Mouse (Mus musculus) midbrain, embryonic 12.5 days (tissue): ENCODE measurements around the gene Krt4. TPM values are rescaled to one million over a fixed set of nuclear protein-coding genes. Genes with fewer than 3 reads are reported as not detected.

ENCODE experiments used
- ATAC-seq: fragments of 200-750 bp; cut with Nextera tagmentation; 2 replicates; pipeline ENCODE4 v1.8.0; 2017; ENCODE audit warnings: low read depth, moderate TSS enrichment, moderate library complexity; ENCODE audit not compliant: low FRiP score
- H3K27ac ChIP-seq: fragments of 300-500 bp; sonication (generic); replicated peaks from 2 replicates; pipeline ENCODE4 v1.5.1; 2016; ENCODE audit warnings: mild to moderate bottlenecking
- H3K27me3 ChIP-seq: fragments of 300-500 bp; sonication (generic); 2 replicates; pipeline ENCODE4 v1.6.1; 2016; ENCODE audit warnings: mild to moderate bottlenecking
- H3K36me3 ChIP-seq: fragments of 300-500 bp; sonication (generic); 2 replicates; pipeline ENCODE4 v1.6.1; 2016
- H3K4me1 ChIP-seq: fragments of 300-500 bp; sonication (generic); 2 replicates; pipeline ENCODE4 v1.6.1; 2016
- H3K4me2 ChIP-seq: fragments of 300-500 bp; sonication (generic); replicated peaks from 2 replicates; pipeline ENCODE4 v1.6.1; 2016; ENCODE audit warnings: mild to moderate bottlenecking, moderate library complexity
- H3K4me3 ChIP-seq: fragments of 300-500 bp; sonication (generic); 2 replicates; pipeline ENCODE4 v1.5.1; 2016; ENCODE audit warnings: mild to moderate bottlenecking
- H3K9ac ChIP-seq: fragments of 300-500 bp; sonication (generic); replicated peaks from 2 replicates; pipeline ENCODE4 v1.6.1; 2016; ENCODE audit warnings: mild to moderate bottlenecking, moderate library complexity
- H3K9me3 ChIP-seq: fragments of 300-500 bp; sonication (generic); 2 replicates; pipeline ENCODE4 v1.6.1; 2016; ENCODE audit warnings: mild to moderate bottlenecking
- WGBS: fragments of 180-500 bp; shearing (Covaris S2); methylation state at CpG from one replicate; pipeline ENCODE4 v1.1.7; 2016; 5-methylcytosine and 5-hydroxymethylcytosine counted together
- polyA plus RNA-seq: library from polyadenylated mRNA; unstranded; fragments of >200 nt; fragmentation: Nextera tagmentation; extraction: Ambion mirVana; gene quantifications from 2 replicates; pipeline ENCODE4 v1.2.1, GENCODE M21; 2016

The Krt4 gene
- polyA plus RNA-seq, 1 experiment from 2014 or later, result not detected

DNA sequence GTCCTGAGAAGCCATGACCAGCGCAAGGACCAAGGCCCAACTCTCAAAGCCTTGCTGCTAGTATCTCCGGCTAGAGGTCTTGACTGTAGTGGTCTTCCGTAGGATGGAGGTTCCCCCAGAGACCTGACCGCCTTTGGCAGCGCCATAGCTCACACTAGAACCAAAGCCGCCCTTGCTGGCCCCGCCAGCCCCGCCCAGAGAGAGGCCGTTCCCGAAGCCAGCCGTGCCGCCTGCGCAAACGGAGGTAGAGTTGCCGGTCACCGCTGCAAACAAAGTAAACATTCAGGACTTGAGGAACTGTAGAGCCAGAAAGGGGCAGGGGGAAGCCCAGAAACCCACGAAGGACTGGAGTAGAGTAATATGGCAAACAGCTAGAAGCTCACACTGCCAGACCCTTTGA lies 5.1 kb upstream of the Krt4 start:
- 4% methylated on average over 17 of the region's 17 CpGs for WGBS
- H3K4me2 ChIP-seq, result peak overlapping the region; percentile 51

DNA sequence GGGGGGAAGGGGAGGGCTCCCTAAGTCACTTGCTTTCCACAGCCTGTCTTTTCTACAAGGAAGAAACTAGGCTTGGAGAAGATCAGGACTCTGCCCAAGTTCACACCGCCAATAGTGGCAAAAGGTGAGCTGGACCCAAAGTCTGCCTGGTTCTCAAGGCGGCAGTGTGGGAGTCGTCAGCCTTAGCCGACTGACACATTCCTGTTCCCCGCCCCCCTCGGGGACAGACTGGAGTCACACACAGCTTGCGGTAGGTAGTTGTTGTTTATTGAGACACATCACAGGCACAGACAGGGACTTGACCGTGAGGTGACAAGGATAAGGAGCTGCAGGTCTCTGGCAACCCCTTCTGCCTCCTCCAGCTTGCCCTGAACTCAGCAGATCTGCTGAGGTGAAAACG lies 4.6 kb upstream of the Krt4 start:
- Histone ChIP-seq H3K4me1 (peaks cover 12% of the 10 kb centered on the region), H3K36me3 (no peaks in the 10 kb centered on the region), H3K9me3 (no peaks in the 10 kb centered on the region), H3K4me3 (no peak overlapping the region), H3K9ac (no peak overlapping the region), H3K27me3 (peaks cover 27% of the 10 kb centered on the region), H3K27ac (no peak overlapping the region), H3K4me2 (0 out of 2 replicates have a peak overlapping the region, but pooled peaks have one; percentile 51)
- 20% methylated on average over 9 of the region's 9 CpGs for WGBS
- ATAC-seq, result no peak

More for the DNA sequence above, 5.1 kb upstream of the Krt4 start:
- Histone ChIP-seq H3K4me1 (peaks cover 12% of the 10 kb centered on the region), H3K36me3 (no peaks in the 10 kb centered on the region), H3K9me3 (no peaks in the 10 kb centered on the region), H3K9ac (no peak overlapping the region), H3K27me3 (peaks cover 27% of the 10 kb centered on the region), H3K27ac (no peak overlapping the region), H3K4me3 (peak overlapping the region; percentile 25)
- ATAC-seq, result no peak

DNA sequence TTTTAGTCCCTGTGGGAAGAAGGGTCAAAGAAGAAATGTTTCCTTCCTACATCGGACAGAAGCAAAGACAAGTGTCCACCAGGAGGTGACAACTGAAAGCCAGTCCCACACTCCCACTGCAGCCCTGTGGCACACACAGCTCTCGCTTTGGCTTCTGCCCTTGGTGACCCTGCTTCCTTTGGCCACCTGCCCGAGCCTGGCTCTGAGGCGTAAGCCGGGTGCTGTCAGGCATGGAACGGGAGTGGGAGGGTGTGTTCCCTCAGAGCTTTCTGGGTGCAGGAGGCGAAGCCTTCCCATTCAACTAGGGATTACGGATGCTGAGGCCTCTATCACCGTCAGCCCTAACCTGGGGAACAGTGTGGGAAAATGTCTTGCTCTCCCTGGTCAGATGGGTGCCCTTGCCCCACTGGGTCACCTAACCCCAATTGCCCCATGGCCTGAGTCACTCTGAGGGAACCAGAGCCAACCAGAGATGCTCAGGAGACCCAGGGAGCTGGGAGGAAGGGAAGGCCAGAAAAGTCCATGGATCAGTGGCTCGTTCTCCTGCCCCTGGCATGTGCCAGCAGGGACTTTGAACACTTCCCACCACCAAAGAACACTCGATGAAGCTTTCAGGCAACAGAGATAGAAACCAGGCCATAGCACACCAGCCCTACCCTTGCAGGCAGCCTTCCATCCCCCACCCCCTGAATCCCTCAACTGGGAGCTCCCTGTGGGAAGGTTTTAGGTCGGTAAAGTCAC lies 3.0 kb upstream of the Krt4 start:
- H3K27ac ChIP-seq, result no peak overlapping the region
- peaks cover 27% of the 10 kb centered on the region for H3K27me3 ChIP-seq
- peaks cover 12% of the 10 kb centered on the region for H3K4me1 ChIP-seq
- H3K4me2 ChIP-seq, result no peak overlapping the region
- no peaks in the 10 kb centered on the region for H3K36me3 ChIP-seq
- H3K4me3 ChIP-seq, result no peak overlapping the region
- no peaks in the 10 kb centered on the region for H3K9me3 ChIP-seq
- 63% methylated on average over 12 of the region's 12 CpGs for WGBS
- ATAC-seq, result no peak
- no peak overlapping the region for H3K9ac ChIP-seq

DNA sequence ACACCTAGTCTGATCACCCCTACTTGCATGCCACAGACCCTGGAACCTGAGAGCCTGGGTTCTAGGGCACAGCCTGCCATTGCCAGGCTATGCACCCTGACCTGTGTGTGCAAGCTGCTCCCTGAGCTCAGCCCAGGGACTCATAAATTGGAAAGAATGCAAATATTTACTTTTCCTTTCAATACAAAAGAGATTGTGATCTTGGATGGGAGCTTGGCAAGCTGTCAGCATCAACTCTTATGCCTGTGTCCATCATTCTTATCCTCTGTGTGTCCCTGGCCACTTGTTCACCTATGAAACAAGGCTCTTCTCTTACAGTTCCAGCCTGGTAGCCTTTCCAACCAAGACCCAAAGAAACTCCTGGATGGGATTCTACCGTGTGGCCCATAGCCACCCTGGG lies 506 bp upstream of the Krt4 start:
- WGBS, result 86% methylated on average over 1 of the region's 1 CpGs
- peaks cover 10% of the 10 kb centered on the region for H3K4me1 ChIP-seq
- H3K27me3 ChIP-seq, result peaks cover 11% of the 10 kb centered on the region
- no peaks in the 10 kb centered on the region for H3K36me3 ChIP-seq
- H3K4me3 ChIP-seq, result no peak overlapping the region
- H3K4me2 ChIP-seq, result no peak overlapping the region
- ATAC-seq, result no peak
- H3K27ac ChIP-seq, result no peak overlapping the region
- H3K9me3 ChIP-seq, result no peaks in the 10 kb centered on the region
- H3K9ac ChIP-seq, result no peak overlapping the region

DNA sequence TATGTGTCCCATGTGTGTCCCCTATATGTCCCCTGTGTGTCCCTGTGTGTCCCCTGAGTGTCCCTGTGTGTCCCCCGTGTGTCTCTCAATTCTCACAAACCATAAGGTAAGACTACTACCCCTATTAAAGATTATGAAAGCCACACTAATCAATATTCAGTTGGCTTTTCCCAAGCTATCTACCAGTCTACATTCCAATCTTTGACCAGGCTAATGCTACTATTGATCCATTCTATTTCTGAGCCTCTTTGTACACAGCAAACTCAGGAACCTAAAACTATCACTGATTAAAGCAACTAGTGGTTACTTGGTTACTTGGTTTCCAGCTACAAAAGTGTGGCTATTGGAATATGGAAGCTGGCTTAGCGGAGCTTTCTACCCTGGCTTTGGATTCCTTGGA lies 2.2 kb downstream of the Krt4 start:
- H3K4me3 ChIP-seq, result no peak overlapping the region
- no peak overlapping the region for H3K9ac ChIP-seq
- H3K27ac ChIP-seq, result no peak overlapping the region
- H3K4me1 ChIP-seq, result no peaks in the 10 kb centered on the region
- no peaks in the 10 kb centered on the region for H3K27me3 ChIP-seq
- no peaks in the 10 kb centered on the region for H3K36me3 ChIP-seq
- ATAC-seq, result no peak
- 83% methylated on average over 2 of the region's 2 CpGs for WGBS
- H3K4me2 ChIP-seq, result no peak overlapping the region
- H3K9me3 ChIP-seq, result no peaks in the 10 kb centered on the region

DNA sequence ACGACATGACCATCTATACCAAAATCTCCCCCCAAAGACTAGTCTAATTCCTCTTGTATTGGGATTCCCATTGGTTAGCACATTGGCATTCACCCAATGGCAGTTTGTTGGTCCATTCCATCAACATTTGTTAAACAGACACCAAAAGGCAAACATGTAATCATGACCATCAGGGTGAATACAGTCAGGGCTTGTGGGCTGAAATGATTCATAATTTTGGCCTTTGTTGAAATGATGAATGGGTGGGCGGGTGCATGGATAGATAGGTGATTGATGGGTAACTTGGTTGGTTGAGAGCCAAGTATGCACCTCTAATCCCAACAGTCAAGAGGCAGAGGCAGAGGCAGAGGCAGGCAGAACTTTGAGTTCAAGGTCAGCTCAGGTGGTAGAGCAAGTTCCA lies 8.5 kb downstream of the Krt4 start:
- Histone ChIP-seq H3K4me3 (no peak overlapping the region), H3K9me3 (no peaks in the 10 kb centered on the region), H3K27me3 (no peaks in the 10 kb centered on the region), H3K4me2 (no peak overlapping the region), H3K27ac (no peak overlapping the region), H3K36me3 (no peaks in the 10 kb centered on the region), H3K9ac (no peak overlapping the region), H3K4me1 (no peaks in the 10 kb centered on the region)
- 78% methylated on average over 2 of the region's 2 CpGs for WGBS
- no peak for ATAC-seq

DNA sequence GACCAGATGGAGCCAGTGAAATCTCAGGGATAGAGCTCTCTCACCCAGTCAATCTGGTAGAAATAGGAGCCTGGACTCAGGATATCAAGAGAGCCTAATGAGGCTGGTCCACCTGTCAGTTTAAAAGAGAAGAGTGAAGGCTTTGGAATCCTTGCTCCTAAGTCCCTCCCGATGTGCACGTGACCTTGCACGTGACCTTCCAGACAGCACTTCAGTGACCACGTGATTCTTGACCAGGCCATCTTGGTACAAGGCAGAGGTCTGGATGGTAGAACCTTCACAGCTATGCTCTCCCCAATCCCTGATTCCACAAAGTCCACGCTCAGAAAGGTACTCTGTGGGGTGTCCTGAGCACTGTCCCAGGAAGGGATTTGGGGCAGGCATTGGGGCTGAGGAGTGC lies 19.7 kb downstream of the Krt4 start:
- no peaks in the 10 kb centered on the region for H3K9me3 ChIP-seq
- no peaks in the 10 kb centered on the region for H3K36me3 ChIP-seq
- no peaks in the 10 kb centered on the region for H3K4me1 ChIP-seq
- H3K4me2 ChIP-seq, result no peak overlapping the region
- no peak for ATAC-seq
- no peak overlapping the region for H3K4me3 ChIP-seq
- H3K27ac ChIP-seq, result no peak overlapping the region
- 88% methylated on average over 5 of the region's 5 CpGs for WGBS
- H3K27me3 ChIP-seq, result no peaks in the 10 kb centered on the region
- H3K9ac ChIP-seq, result no peak overlapping the region

DNA sequence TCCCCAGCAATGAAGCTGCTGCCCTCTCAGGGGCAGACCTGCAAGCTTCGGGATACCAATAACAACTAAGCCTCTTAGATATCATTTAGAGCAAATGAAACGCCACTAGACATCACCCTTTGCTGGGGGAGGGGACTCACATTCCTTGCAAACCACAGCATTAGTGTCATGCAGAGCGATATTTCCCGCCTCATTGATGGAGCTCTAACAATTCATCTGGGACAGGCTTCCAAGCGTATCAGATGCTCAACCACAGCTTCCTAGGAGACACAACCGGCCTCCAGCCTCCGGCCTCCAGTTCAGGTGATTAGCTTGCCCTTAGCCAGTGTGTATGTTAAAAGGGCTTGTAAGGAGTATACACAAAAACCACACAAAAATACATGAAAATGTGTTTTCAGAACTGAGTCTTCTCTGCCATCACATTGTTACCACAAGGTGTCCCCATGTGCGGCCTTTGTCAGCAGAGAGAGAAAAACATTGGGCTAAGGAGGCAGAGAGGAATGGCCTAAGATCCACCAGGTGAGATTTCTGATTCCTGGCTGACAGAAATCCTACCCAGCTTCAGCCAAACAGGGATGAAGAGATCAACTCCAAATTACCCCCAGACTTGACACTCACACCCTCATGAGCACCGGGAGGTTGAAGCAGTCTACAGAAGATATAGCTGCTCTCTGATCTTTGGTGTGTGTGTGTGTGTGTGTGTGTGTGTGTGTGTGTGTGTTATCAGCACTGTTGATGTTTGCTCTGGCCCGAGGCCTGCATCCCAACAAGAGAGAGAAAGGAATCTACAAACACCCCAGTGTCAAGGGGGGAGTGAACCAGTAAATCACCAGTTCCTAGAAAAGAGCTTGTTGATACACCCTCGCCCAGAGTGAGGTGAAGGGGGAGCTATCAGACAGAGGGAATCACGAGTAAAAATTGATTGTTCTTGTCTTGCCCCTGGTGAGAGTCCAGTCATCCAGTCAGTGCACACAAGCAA lies 22.1 kb downstream of the Krt4 start:
- H3K4me3 ChIP-seq, result no peak overlapping the region
- no peak overlapping the region for H3K27ac ChIP-seq
- no peak overlapping the region for H3K4me2 ChIP-seq
- no peaks in the 10 kb centered on the region for H3K9me3 ChIP-seq
- H3K36me3 ChIP-seq, result no peaks in the 10 kb centered on the region
- no peak overlapping the region for H3K9ac ChIP-seq
- H3K4me1 ChIP-seq, result no peaks in the 10 kb centered on the region
- WGBS, result 54% methylated on average over 12 of the region's 12 CpGs
- H3K27me3 ChIP-seq, result no peaks in the 10 kb centered on the region
- no peak for ATAC-seq

DNA sequence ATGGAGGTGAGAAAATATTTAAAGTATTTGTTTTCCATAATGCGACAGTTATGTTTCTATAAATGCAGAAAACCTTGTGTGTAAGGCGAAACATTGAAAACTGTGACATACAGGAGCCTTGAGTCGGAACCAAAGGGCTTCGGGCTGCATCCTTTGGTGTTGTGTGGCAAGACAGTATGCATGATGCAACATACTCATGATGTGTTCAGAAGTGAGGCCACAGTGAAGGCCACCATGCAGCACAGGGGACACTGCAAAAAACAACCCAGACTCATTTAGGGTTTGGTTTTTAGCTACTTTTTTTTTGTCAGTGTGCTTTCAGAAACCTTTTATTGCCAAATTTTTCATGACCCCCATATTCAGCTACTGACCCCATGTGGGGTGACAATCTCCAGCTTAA lies 29.3 kb downstream of the Krt4 start:
- WGBS, result 95% methylated on average over 4 of the region's 4 CpGs
- Histone ChIP-seq H3K9ac (no peak overlapping the region), H3K9me3 (no peaks in the 10 kb centered on the region), H3K27ac (no peak overlapping the region), H3K27me3 (no peaks in the 10 kb centered on the region), H3K36me3 (no peaks in the 10 kb centered on the region), H3K4me3 (no peak overlapping the region), H3K4me2 (no peak overlapping the region), H3K4me1 (no peaks in the 10 kb centered on the region)
- ATAC-seq, result no peak

DNA sequence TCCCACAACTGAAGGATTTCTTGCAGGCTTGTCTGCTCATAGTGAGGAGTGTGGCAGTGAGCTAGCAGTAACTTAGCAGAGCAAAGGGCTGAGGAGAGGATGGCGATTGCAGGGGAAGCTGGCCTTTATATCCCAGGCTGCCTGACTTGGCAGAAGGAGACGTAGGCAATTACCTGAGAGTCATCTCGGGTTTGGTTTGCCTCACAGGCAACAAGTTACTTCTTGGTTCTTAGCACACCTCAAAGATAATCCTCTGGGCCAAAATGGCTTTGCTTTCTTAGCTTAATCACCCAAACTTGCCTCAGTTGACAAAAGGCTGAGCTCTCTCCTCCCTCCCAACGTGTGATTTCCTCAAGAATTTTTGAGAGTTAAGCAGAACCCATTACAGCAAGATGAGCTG lies 31.7 kb downstream of the Krt4 start, which contains the start of gene Krt76:
TSS of gene Krt76 (minus strand) at position 101 of the 400 bp plus-strand sequence.
- Histone ChIP-seq H3K27me3 (no peaks in the 10 kb centered on the region), H3K4me2 (no peak within 1 kb of the TSS), H3K4me3 (no peak within 1 kb of the TSS), H3K9ac (no peak within 1 kb of the TSS), H3K9me3 (no peaks in the 10 kb centered on the region), H3K4me1 (no peaks in the 10 kb centered on the region), H3K27ac (no peak within 1 kb of the TSS), H3K36me3 (no peaks in the 10 kb centered on the region)
- WGBS, result 51% methylated on average over 4 of the region's 4 CpGs
- no peak for ATAC-seq

DNA sequence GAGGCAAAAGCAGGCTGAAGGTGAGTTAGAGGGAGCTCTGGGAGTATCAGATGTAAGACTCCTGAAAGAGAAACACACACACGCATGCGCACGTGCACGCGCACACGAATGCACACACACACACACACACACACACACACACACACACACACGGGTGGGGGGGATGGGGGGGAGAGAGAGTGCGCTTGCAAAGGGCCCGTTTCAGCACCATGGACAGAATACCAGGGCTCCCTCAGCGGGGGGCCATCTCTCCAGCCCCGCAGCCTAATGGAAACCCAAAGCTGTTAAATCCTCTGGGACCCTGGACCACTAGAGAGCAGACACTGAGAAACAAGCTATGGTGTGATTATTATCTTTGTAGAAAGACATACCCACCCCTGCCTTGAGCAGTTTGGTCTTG lies 44.8 kb downstream of the Krt4 start:
- H3K4me3 ChIP-seq, result no peak overlapping the region
- no peaks in the 10 kb centered on the region for H3K36me3 ChIP-seq
- H3K4me2 ChIP-seq, result no peak overlapping the region
- WGBS, result 22% methylated on average over 7 of the region's 11 CpGs
- H3K27me3 ChIP-seq, result 0 out of 2 replicates have a peak, but pooled peaks cover under 1% of the 10 kb centered on the region
- no peaks in the 10 kb centered on the region for H3K9me3 ChIP-seq
- H3K9ac ChIP-seq, result no peak overlapping the region
- no peak overlapping the region for H3K27ac ChIP-seq
- H3K4me1 ChIP-seq, result no peaks in the 10 kb centered on the region
- ATAC-seq, result no peak

DNA sequence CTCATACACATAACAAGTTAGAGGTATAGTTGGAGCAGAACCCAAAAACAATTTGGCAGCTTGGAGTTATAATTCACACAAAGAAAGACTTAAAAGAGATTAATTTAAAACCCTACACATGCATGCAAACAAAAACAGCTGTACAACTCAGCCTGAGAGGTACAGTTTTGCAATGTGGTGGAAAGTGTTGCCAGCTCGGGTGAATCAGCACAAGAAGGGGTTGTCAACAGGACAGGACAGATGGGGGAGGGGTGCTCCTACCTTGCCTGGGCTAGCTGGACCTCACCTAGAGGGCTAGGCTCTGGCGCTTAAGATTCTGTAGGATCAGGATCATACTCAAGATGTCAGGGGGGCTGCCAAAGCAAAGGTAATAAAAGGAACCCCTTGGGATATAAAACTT lies 46.5 kb downstream of the Krt4 start:
- no peaks in the 10 kb centered on the region for H3K36me3 ChIP-seq
- no peak overlapping the region for H3K4me3 ChIP-seq
- no peak overlapping the region for H3K4me2 ChIP-seq
- no peaks in the 10 kb centered on the region for H3K9me3 ChIP-seq
- no peak overlapping the region for H3K27ac ChIP-seq
- H3K4me1 ChIP-seq, result no peaks in the 10 kb centered on the region
- 70% methylated on average over 2 of the region's 2 CpGs for WGBS
- no peaks in the 10 kb centered on the region for H3K27me3 ChIP-seq
- no peak overlapping the region for H3K9ac ChIP-seq
- ATAC-seq, result no peak
